Mouse (Mus musculus) liver, embryonic 14.5 days (tissue): Measurements from ENCODE around the gene Pafah1b1.

Source experiments
- CTCF ChIP-seq: IDR thresholded peaks from 2 replicates; pipeline ENCODE4 v1.5.1; 2016; ENCODE audit warnings: antibody characterized with exemption, low read depth, control low read depth
- EP300 ChIP-seq: IDR thresholded peaks from 2 replicates; pipeline ENCODE4 v1.6.1; 2016; ENCODE audit warnings: antibody characterized with exemption, low read depth

DNA sequence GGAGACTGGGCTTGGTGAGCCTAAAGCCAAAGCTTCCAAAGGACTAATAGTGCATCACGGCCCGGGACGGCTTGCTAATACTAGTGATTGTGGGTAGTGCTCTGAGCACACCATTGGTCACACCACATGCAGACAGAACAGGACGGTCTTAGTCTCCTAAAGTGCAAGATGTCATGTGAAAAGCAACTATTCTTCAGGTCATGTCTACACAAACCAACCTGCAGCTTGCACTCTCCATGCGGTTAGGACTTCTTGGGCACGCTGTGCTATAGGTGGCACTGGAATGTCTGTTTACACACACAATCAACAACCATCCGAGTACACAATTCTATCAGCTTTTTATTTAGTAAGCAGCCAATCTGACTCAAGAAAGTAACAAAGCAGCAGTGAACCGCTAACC lies 49.8 kb downstream of the Pafah1b1 start:
- TF ChIP-seq CTCF, result no peak
- no peak for TF ChIP-seq EP300
